Mouse (Mus musculus) neural tube, postnatal 0 days (tissue): Measurements from ENCODE around the gene Tgfbr3l. TPM values are rescaled to one million over a fixed set of nuclear protein-coding genes. Genes with fewer than 3 reads are reported as not detected.

Source experiments
- polyA plus RNA-seq: library from polyadenylated mRNA; unstranded; fragments of >200 nt; fragmentation: Nextera tagmentation; extraction: Ambion mirVana; gene quantifications from 2 replicates; pipeline ENCODE4 v1.2.1, GENCODE M21; 2015

Gene Tgfbr3l
- polyA plus RNA-seq = 3.5 and 3.6 TPM in 2 replicates

GRCm38 (mm10) chr8:4247951-4248540, at the start of gene Tgfbr3l:
Tgfbr3l (plus strand) TSS chr8:4248214.

GRCm38 (mm10) chr8:4216791-4217621, 31.0 kb upstream of the Tgfbr3l start, which contains the start of gene Prr36:
Prr36 (minus strand) TSS chr8:4217459.

GRCm38 (mm10) chr8:4226739-4227347, 21.2 kb upstream of the Tgfbr3l start, which contains the start of gene Lrrc8e:
Lrrc8e (plus strand) TSS chr8:4226827.

GRCm38 (mm10) chr8:4238434-4239192, 9.4 kb upstream of the Tgfbr3l start, which contains the start of the genes Map2k7 and Gm49320:
Map2k7 (plus strand) TSS chr8:4238740.
Gm49320 (plus strand) TSS chr8:4238865.

GRCm38 (mm10) chr8:4252934-4253841, 5.2 kb downstream of the Tgfbr3l start, which contains the start of gene Snapc2:
Snapc2 (plus strand) TSS chr8:4253080.

GRCm38 (mm10) chr8:4259125-4259804, 11.3 kb downstream of the Tgfbr3l start, which contains the start of gene Ctxn1:
Ctxn1 (minus strand) TSS chr8:4259274.

GRCm38 (mm10) chr8:4275275-4276110, 27.5 kb downstream of the Tgfbr3l start, which contains the start of gene Timm44:
Timm44 (minus strand) TSS chr8:4275913.

Other genes starting within 250 kb of the Tgfbr3l start
- gene Cd209f, start 142.4 kb upstream of the Tgfbr3l start, polyA plus RNA-seq = not detected in 2 replicates
- gene Cd209g, start 114.1 kb upstream of the Tgfbr3l start, polyA plus RNA-seq = 0.08 TPM in 1 of 2 replicates, not detected in the other
- gene Evi5l, start 81.6 kb upstream of the Tgfbr3l start, polyA plus RNA-seq = 83.2 and 98.3 TPM in 2 replicates
- 27.2 and 29.5 TPM in 2 replicates for gene Prr36, start 30.8 kb upstream of the Tgfbr3l start, polyA plus RNA-seq
- gene Lrrc8e, start 21.4 kb upstream of the Tgfbr3l start, polyA plus RNA-seq = not detected in 2 replicates
- 30.1 and 30.5 TPM in 2 replicates for gene Map2k7, start 9.5 kb upstream of the Tgfbr3l start, polyA plus RNA-seq
- 0.31 and 0.61 TPM in 2 replicates for gene Gm49320, start 9.3 kb upstream of the Tgfbr3l start, polyA plus RNA-seq
- 64.1 and 65.4 TPM in 2 replicates for gene Snapc2, start 4.9 kb downstream of the Tgfbr3l start, polyA plus RNA-seq
- gene Ctxn1, start 11.1 kb downstream of the Tgfbr3l start, polyA plus RNA-seq = 198 and 236 TPM in 2 replicates
- 46.1 and 49.8 TPM in 2 replicates for gene Timm44, start 27.7 kb downstream of the Tgfbr3l start, polyA plus RNA-seq
- 12.6 and 13.0 TPM in 2 replicates for gene Ccl25, start 77.0 kb downstream of the Tgfbr3l start, polyA plus RNA-seq
- 60.0 and 61.4 TPM in 2 replicates for gene Elavl1, start 77.2 kb downstream of the Tgfbr3l start, polyA plus RNA-seq
- 48.8 and 51.0 TPM in 2 replicates for gene Cers4, start 244.8 kb downstream of the Tgfbr3l start, polyA plus RNA-seq